Mouse (Mus musculus): ENCODE data around the gene Plbd2.
A peak's percentile ranks its signal among the peaks of the same experiment; 100 is the strongest.

The Plbd2 gene

GRCm38 (mm10) chr5:120436885-120437495, 66.4 kb downstream of the Plbd2 start:
- DNase-seq (ENCODE audit: low spot score) = no peak

- peak; percentile 45 for DNase-seq (ENCODE audit: low spot score)
These were observed 67.5 kb downstream of the Plbd2 start for GRCm38 (mm10) chr5:120435731-120436501.

GRCm38 (mm10) chr5:120435006-120435681, 68.3 kb downstream of the Plbd2 start:
- DNase-seq (ENCODE audit: low spot score) = peak; percentile 47

GRCm38 (mm10) chr5:120434231-120434735, 69.1 kb downstream of the Plbd2 start:
- no peak for DNase-seq (ENCODE audit: low spot score)

All from testis, postnatal 10 days (tissue).